Mouse (Mus musculus) embryonic fibroblast, embryonic 13.5 days (primary cell): Measurements from ENCODE around the gene Maml3.

Experiments used
- CTCF ChIP-seq: IDR thresholded peaks from 2 replicates; pipeline ENCODE4 v1.5.1; 2011; ENCODE audit warnings: mild to moderate bottlenecking, control low read depth, low read length, moderate library complexity, borderline replicate concordance; ENCODE audit not compliant: insufficient read depth
- POLR2A ChIP-seq: IDR thresholded peaks from 2 replicates; pipeline ENCODE4 v1.6.1; 2011; ENCODE audit warnings: low read depth, mild to moderate bottlenecking, control low read depth, low read length, moderate library complexity

DNA sequence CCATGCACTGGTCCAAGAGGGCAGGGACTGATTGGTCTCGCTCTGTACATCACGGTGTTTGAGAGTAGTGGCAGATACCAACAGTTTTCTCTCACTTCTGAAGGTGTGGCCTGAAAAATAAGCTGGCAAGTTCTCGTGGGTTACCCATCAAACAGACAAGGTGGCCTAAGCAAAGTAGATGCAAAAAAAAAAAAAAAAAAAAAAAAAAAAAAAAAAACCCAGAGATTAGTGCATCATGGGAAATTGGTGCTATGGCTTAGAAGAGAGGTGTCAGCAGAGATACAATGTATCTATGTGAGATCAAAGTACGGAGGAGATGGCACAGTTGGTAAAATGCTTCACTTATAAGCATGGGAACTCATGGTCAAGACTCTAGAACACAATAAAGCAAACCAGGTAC, 229.2 kb downstream of the Maml3 start:
- no peak for TF ChIP-seq CTCF
- no peak for TF ChIP-seq POLR2A
